Mouse (Mus musculus): Measurements from ENCODE around the gene Pcyt2. TPM values are rescaled to one million over a fixed set of nuclear protein-coding genes. Genes with fewer than 3 reads are reported as not detected.

Gene Pcyt2
- 141 TPM for polyA plus RNA-seq (2015; fragmentation: Illumina TruSeq; extraction: RNeasy Lipid Tissue Mini Kit (QIAGEN cat#74804); ENCODE audit: low read depth, low replicate concordance)

GRCm38 (mm10) chr11:120617519-120618112, at the start of gene Pcyt2:
TSS of gene Pcyt2 (minus strand) at chr11:120617936.

GRCm38 (mm10) chr11:120661076-120661460, 43.3 kb upstream of the Pcyt2 start, which contains the start of gene Notum:
TSS of gene Notum (minus strand) at chr11:120661175.

GRCm38 (mm10) chr11:120648001-120648476, 30.3 kb upstream of the Pcyt2 start, which contains the start of gene Myadml2:
TSS of gene Myadml2 (minus strand) at chr11:120648158.

DNA sequence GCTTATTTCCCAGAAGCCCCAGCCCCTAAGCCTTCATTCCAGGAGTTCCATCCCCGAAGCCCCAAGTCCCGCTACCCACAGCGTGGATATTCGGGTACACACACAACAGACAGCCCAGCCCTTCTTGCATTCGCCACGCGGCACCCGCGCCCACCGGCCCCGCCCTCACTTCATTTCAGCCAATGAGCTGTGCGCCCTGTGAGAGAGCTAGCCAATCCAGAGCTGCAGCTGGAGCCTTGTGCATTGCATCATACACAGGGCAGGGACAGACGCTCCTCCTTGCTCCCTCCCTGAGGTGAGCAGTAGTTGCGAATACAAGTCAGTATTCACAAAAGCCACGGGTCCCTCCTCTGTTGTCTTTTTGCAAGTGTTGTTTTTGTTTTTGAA, 25.9 kb upstream of the Pcyt2 start, which contains the start of gene Pycr1:
Gene Pycr1 (minus strand): TSS at position 169 of the 387 bp plus-strand sequence.

DNA sequence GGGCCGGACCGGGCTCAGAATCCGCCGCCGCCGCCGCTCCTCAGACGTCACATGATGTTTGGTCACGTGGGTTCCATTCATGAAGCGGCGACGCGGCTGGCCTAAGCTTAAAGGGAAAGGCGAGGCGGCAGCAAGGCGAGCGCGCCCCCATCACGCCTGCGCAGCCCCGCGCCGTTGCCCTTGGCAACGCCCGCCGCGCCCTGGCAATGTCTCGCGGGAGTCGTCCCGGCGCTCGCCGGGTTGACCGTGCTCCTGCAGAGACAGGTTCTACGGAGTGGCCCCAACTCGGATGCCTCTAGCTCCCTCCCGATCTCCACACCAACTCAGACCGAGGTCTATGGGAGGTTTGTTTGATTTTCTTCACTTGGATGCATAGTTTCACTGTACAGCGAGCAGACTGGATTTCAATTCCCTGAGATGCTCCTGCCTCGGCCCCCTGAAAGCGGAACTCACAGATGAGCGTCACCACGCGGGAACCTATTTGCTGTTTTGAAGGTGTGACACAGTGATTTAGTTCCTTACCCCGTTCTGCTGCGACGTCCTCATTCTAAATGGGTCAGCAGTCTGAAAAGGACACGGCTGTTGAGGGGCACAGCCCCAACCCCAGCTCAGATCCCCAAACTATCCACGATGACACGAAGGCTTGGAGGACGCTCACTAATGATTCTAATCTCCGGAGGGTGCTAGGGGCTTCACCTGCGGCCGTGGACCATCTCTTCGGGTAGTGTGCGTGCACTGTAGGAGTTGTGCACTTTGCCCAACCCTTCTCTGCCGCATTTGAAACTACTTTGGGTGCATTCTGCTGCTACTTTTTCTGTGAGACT, 16.0 kb upstream of the Pcyt2 start, which contains the start of gene Mafg:
Gene Mafg (minus strand): TSS at position 81 of the 824 bp plus-strand sequence.

GRCm38 (mm10) chr11:120625152-120625775, 7.5 kb upstream of the Pcyt2 start, which contains the start of gene Sirt7:
TSS of gene Sirt7 (minus strand) at chr11:120625240.

DNA sequence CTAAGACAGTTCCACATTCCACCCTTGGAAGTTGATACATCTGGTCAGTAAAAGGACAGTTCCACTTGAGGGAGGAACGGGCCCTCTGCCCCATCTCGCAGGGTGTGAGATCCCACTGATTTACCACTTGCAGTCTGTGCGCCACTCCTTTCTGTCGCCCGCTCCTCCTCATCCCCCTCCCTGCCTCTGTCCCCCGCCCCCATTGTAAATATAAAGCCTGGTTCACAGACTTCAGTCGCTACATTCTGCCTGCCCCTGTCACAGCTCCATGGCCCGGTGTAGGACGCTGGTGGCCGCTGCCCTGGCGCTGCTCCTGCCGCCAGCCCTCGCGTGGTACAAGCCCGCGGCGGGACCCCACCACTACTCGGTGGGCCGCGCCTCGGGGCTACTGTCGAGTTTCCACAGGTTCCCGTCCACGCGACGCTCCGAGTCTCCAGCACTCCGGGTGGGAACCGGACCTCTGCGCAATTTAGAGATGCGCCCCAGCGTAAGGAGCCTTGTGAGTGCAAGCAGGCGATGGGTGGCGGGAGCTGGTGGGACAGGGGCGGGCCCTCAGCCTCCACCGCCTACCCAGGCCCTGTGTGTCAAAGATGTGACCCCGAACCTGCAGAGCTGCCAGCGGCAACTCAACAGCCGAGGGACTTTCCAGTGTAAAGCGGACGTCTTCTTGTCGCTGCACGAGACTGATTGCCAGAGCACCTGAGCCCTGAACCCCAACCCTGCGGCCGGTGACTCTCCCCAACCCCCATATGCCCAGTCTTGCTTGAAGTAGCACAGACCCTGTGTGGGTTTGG, 9.3 kb downstream of the Pcyt2 start, which contains the start of gene Npb:
Gene Npb (plus strand): TSS at position 237 of the 794 bp plus-strand sequence.

GRCm38 (mm10) chr11:120598283-120598989, 19.3 kb downstream of the Pcyt2 start, which contains the start of the genes Alyref and Anapc11:
TSS of gene Alyref (minus strand) at chr11:120598365.
TSS of gene Anapc11 (plus strand) at chr11:120598421.

DNA sequence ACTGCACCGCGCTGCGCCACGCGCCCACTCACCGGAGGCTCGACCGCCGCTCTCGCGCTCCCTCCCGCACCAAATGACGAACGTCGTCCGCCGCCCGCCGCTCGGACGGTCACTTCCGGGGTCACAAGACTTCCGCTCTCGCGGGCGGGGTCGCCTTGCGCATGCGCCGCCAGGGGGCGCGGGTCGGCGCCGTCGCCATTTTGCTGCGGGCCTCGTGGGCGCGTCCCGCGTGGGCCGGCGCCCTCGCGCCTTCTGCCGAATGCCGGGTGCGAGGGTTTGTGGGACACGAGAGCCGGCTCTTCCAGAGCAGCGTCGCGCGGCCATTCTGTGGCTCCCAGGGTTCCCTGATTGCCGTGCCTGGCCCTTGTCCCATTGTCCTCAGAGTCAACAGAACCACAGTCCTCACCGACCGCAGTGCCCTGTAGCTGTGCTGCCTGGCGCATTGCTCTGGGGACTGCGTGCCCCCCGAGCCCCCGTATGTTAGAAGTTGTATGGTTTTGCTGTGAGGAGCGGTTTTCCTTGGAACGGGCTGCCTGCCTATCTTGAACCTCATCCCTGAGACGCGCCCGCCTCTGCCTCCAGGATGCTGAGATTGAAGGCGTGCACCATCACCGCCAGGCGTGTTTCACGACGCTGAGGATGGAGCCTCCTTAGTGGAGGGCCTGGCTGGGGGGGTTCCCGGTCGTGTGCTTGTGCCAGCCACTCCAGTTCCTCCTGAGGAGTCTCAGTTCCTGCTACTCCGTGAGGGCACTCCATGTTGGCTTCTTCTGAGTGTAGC, 36.1 kb downstream of the Pcyt2 start, which contains the start of gene Arhgdia:
Gene Arhgdia (minus strand): TSS at position 135 of the 778 bp plus-strand sequence.

GRCm38 (mm10) chr11:120572752-120573584, 44.8 kb downstream of the Pcyt2 start, which contains the start of gene P4hb:
TSS of gene P4hb (minus strand) at chr11:120573253.

Other genes with a start within 250 kb of the Pcyt2 start
- 8.7 TPM for gene Faap100, start 239.2 kb downstream of the Pcyt2 start, polyA plus RNA-seq (2015; fragmentation: Illumina TruSeq; extraction: RNeasy Lipid Tissue Mini Kit (QIAGEN cat#74804); ENCODE audit: low read depth, low replicate concordance)
- 40.8 TPM for gene Nploc4, start 180.2 kb downstream of the Pcyt2 start, polyA plus RNA-seq (2015; fragmentation: Illumina TruSeq; extraction: RNeasy Lipid Tissue Mini Kit (QIAGEN cat#74804); ENCODE audit: low read depth, low replicate concordance)
- gene Tspan10, start 175.3 kb downstream of the Pcyt2 start, polyA plus RNA-seq (2015; fragmentation: Illumina TruSeq; extraction: RNeasy Lipid Tissue Mini Kit (QIAGEN cat#74804); ENCODE audit: low read depth, low replicate concordance), result not detected
- gene Pde6g, start 164.4 kb downstream of the Pcyt2 start, polyA plus RNA-seq (2015; fragmentation: Illumina TruSeq; extraction: RNeasy Lipid Tissue Mini Kit (QIAGEN cat#74804); ENCODE audit: low read depth, low replicate concordance), result not detected
- 16.1 TPM for gene Oxld1, start 159.9 kb downstream of the Pcyt2 start, polyA plus RNA-seq (2015; fragmentation: Illumina TruSeq; extraction: RNeasy Lipid Tissue Mini Kit (QIAGEN cat#74804); ENCODE audit: low read depth, low replicate concordance)
- gene Ccdc137, start 159.8 kb downstream of the Pcyt2 start, polyA plus RNA-seq (2015; fragmentation: Illumina TruSeq; extraction: RNeasy Lipid Tissue Mini Kit (QIAGEN cat#74804); ENCODE audit: low read depth, low replicate concordance), result 28.0 TPM
- 53.0 TPM for gene Arl16, start 150.3 kb downstream of the Pcyt2 start, polyA plus RNA-seq (2015; fragmentation: Illumina TruSeq; extraction: RNeasy Lipid Tissue Mini Kit (QIAGEN cat#74804); ENCODE audit: low read depth, low replicate concordance)
- 132 TPM for gene Mrpl12, start 133.3 kb downstream of the Pcyt2 start, polyA plus RNA-seq (2015; fragmentation: Illumina TruSeq; extraction: RNeasy Lipid Tissue Mini Kit (QIAGEN cat#74804); ENCODE audit: low read depth, low replicate concordance)
- 16.9 TPM for gene Slc25a10, start 126.1 kb downstream of the Pcyt2 start, polyA plus RNA-seq (2015; fragmentation: Illumina TruSeq; extraction: RNeasy Lipid Tissue Mini Kit (QIAGEN cat#74804); ENCODE audit: low read depth, low replicate concordance)
- not detected for gene Gcgr, start 87.2 kb downstream of the Pcyt2 start, polyA plus RNA-seq (2015; fragmentation: Illumina TruSeq; extraction: RNeasy Lipid Tissue Mini Kit (QIAGEN cat#74804); ENCODE audit: low read depth, low replicate concordance)
- gene Mcrip1, start 68.2 kb downstream of the Pcyt2 start, polyA plus RNA-seq (2015; fragmentation: Illumina TruSeq; extraction: RNeasy Lipid Tissue Mini Kit (QIAGEN cat#74804); ENCODE audit: low read depth, low replicate concordance), result 153 TPM
- not detected for gene Ppp1r27, start 66.8 kb downstream of the Pcyt2 start, polyA plus RNA-seq (2015; fragmentation: Illumina TruSeq; extraction: RNeasy Lipid Tissue Mini Kit (QIAGEN cat#74804); ENCODE audit: low read depth, low replicate concordance)
- gene P4hb, start 44.7 kb downstream of the Pcyt2 start, polyA plus RNA-seq (2015; fragmentation: Illumina TruSeq; extraction: RNeasy Lipid Tissue Mini Kit (QIAGEN cat#74804); ENCODE audit: low read depth, low replicate concordance), result 124 TPM
- 289 TPM for gene Arhgdia, start 36.3 kb downstream of the Pcyt2 start, polyA plus RNA-seq (2015; fragmentation: Illumina TruSeq; extraction: RNeasy Lipid Tissue Mini Kit (QIAGEN cat#74804); ENCODE audit: low read depth, low replicate concordance)
- 25.6 TPM for gene Alyref, start 19.6 kb downstream of the Pcyt2 start, polyA plus RNA-seq (2015; fragmentation: Illumina TruSeq; extraction: RNeasy Lipid Tissue Mini Kit (QIAGEN cat#74804); ENCODE audit: low read depth, low replicate concordance)
- gene Anapc11, start 19.5 kb downstream of the Pcyt2 start, polyA plus RNA-seq (2015; fragmentation: Illumina TruSeq; extraction: RNeasy Lipid Tissue Mini Kit (QIAGEN cat#74804); ENCODE audit: low read depth, low replicate concordance), result 98.4 TPM
- not detected for gene Npb, start 9.5 kb downstream of the Pcyt2 start, polyA plus RNA-seq (2015; fragmentation: Illumina TruSeq; extraction: RNeasy Lipid Tissue Mini Kit (QIAGEN cat#74804); ENCODE audit: low read depth, low replicate concordance)
- 53.0 TPM for gene Sirt7, start 7.3 kb upstream of the Pcyt2 start, polyA plus RNA-seq (2015; fragmentation: Illumina TruSeq; extraction: RNeasy Lipid Tissue Mini Kit (QIAGEN cat#74804); ENCODE audit: low read depth, low replicate concordance)
- gene Mafg, start 15.7 kb upstream of the Pcyt2 start, polyA plus RNA-seq (2015; fragmentation: Illumina TruSeq; extraction: RNeasy Lipid Tissue Mini Kit (QIAGEN cat#74804); ENCODE audit: low read depth, low replicate concordance), result 55.3 TPM
- 4.5 TPM for gene Pycr1, start 25.8 kb upstream of the Pcyt2 start, polyA plus RNA-seq (2015; fragmentation: Illumina TruSeq; extraction: RNeasy Lipid Tissue Mini Kit (QIAGEN cat#74804); ENCODE audit: low read depth, low replicate concordance)
- 7.1 TPM for gene Myadml2, start 30.2 kb upstream of the Pcyt2 start, polyA plus RNA-seq (2015; fragmentation: Illumina TruSeq; extraction: RNeasy Lipid Tissue Mini Kit (QIAGEN cat#74804); ENCODE audit: low read depth, low replicate concordance)
- 3.2 TPM for gene Notum, start 43.2 kb upstream of the Pcyt2 start, polyA plus RNA-seq (2015; fragmentation: Illumina TruSeq; extraction: RNeasy Lipid Tissue Mini Kit (QIAGEN cat#74804); ENCODE audit: low read depth, low replicate concordance)
- gene Aspscr1, start 55.0 kb upstream of the Pcyt2 start, polyA plus RNA-seq (2015; fragmentation: Illumina TruSeq; extraction: RNeasy Lipid Tissue Mini Kit (QIAGEN cat#74804); ENCODE audit: low read depth, low replicate concordance), result 41.6 TPM
- gene Cenpx, start 95.8 kb upstream of the Pcyt2 start, polyA plus RNA-seq (2015; fragmentation: Illumina TruSeq; extraction: RNeasy Lipid Tissue Mini Kit (QIAGEN cat#74804); ENCODE audit: low read depth, low replicate concordance), result 31.9 TPM
- 51.5 TPM for gene Lrrc45, start 96.0 kb upstream of the Pcyt2 start, polyA plus RNA-seq (2015; fragmentation: Illumina TruSeq; extraction: RNeasy Lipid Tissue Mini Kit (QIAGEN cat#74804); ENCODE audit: low read depth, low replicate concordance)
- 64.3 TPM for gene Rac3, start 103.5 kb upstream of the Pcyt2 start, polyA plus RNA-seq (2015; fragmentation: Illumina TruSeq; extraction: RNeasy Lipid Tissue Mini Kit (QIAGEN cat#74804); ENCODE audit: low read depth, low replicate concordance)
- 17.3 TPM for gene Dcxr, start 109.3 kb upstream of the Pcyt2 start, polyA plus RNA-seq (2015; fragmentation: Illumina TruSeq; extraction: RNeasy Lipid Tissue Mini Kit (QIAGEN cat#74804); ENCODE audit: low read depth, low replicate concordance)
- gene Cbr2, start 114.2 kb upstream of the Pcyt2 start, polyA plus RNA-seq (2015; fragmentation: Illumina TruSeq; extraction: RNeasy Lipid Tissue Mini Kit (QIAGEN cat#74804); ENCODE audit: low read depth, low replicate concordance), result 1.8 TPM
- 97.6 TPM for gene Hmga1b, start 144.9 kb upstream of the Pcyt2 start, polyA plus RNA-seq (2015; fragmentation: Illumina TruSeq; extraction: RNeasy Lipid Tissue Mini Kit (QIAGEN cat#74804); ENCODE audit: low read depth, low replicate concordance)
- gene Rfng, start 166.3 kb upstream of the Pcyt2 start, polyA plus RNA-seq (2015; fragmentation: Illumina TruSeq; extraction: RNeasy Lipid Tissue Mini Kit (QIAGEN cat#74804); ENCODE audit: low read depth, low replicate concordance), result 64.7 TPM
- gene Gps1, start 166.3 kb upstream of the Pcyt2 start, polyA plus RNA-seq (2015; fragmentation: Illumina TruSeq; extraction: RNeasy Lipid Tissue Mini Kit (QIAGEN cat#74804); ENCODE audit: low read depth, low replicate concordance), result 181 TPM
- gene Dus1l, start 178.5 kb upstream of the Pcyt2 start, polyA plus RNA-seq (2015; fragmentation: Illumina TruSeq; extraction: RNeasy Lipid Tissue Mini Kit (QIAGEN cat#74804); ENCODE audit: low read depth, low replicate concordance), result 41.4 TPM
- 128 TPM for gene Fasn, start 206.6 kb upstream of the Pcyt2 start, polyA plus RNA-seq (2015; fragmentation: Illumina TruSeq; extraction: RNeasy Lipid Tissue Mini Kit (QIAGEN cat#74804); ENCODE audit: low read depth, low replicate concordance)